Mouse (Mus musculus): Measurements from ENCODE around the gene Tacc2. TPM values are rescaled to one million over a fixed set of nuclear protein-coding genes. Genes with fewer than 3 reads are reported as not detected.
A peak's percentile ranks its signal among the peaks of the same experiment; 100 is the strongest.

Gene Tacc2
- polyA plus RNA-seq, 1 experiment from 2014 or later, result 45.2 TPM

- Histone ChIP-seq H3K4me3 (peak overlapping the region; percentile 91), H3K4me2 (peak overlapping the region; percentile 32; the same call in 1 of the 2 replicates), H3K9ac (no peak overlapping the region), H3K9me3 (replicated peaks) (no peaks in the 10 kb centered on the region), H3K36me3 (ENCODE audit: poor library complexity, severe bottlenecking) (peaks cover 22% of the 10 kb centered on the region), H3K27ac (no peak overlapping the region; the same call in 1 of the 2 replicates), H3K4me1 (peaks cover 25% of the 10 kb centered on the region), H3K27me3 (no peaks in the 10 kb centered on the region)
- WGBS, result 87% methylated on average over 12 of the region's 12 CpGs
- no peak for ATAC-seq
Observed at GRCm38 (mm10) chr7:130547635-130548175, 29.5 kb upstream of the Tacc2 start.

GRCm38 (mm10) chr7:130552780-130553179 is 24.5 kb upstream of the Tacc2 start:
- Histone ChIP-seq H3K9ac (no peak overlapping the region), H3K27me3 (0 out of 2 replicates have a peak, but pooled peaks cover 3% of the 10 kb centered on the region), H3K27ac (peak overlapping the region; percentile 22; the same call in 1 of the 2 replicates), H3K36me3 (ENCODE audit: poor library complexity, severe bottlenecking) (no peaks in the 10 kb centered on the region), H3K9me3 (replicated peaks) (no peaks in the 10 kb centered on the region), H3K4me3 (no peak overlapping the region), H3K4me1 (peaks cover 19% of the 10 kb centered on the region), H3K4me2 (no peak overlapping the region)
- ATAC-seq, result no peak
- WGBS, result 46% methylated on average over 5 of the region's 5 CpGs

DNA sequence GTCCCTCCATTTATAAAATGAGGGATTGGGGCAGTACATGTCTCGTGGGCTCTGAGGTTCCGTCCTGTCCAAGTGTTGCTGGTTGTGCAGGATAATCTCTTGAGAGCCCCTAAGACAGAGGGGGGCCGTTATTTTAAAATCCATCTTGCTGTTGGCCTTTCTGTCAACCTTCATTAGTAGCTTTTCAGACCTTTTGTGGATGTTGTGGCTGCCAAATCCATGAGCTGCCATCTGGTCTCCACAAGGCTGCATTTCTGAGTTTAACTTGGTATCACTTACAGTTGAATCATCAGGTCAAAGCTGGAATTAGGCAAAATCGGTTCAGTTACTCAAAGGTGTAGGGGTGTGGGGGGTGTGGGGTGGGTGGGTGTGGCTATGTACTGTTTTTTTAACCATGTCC is 23.9 kb upstream of the Tacc2 start:
- Histone ChIP-seq H3K4me2 (no peak overlapping the region), H3K27me3 (0 out of 2 replicates have a peak, but pooled peaks cover 3% of the 10 kb centered on the region), H3K9ac (no peak overlapping the region), H3K9me3 (replicated peaks) (no peaks in the 10 kb centered on the region), H3K4me3 (no peak overlapping the region), H3K27ac (no peak overlapping the region), H3K36me3 (ENCODE audit: poor library complexity, severe bottlenecking) (no peaks in the 10 kb centered on the region), H3K4me1 (peaks cover 19% of the 10 kb centered on the region)
- 60% methylated on average over 4 of the region's 4 CpGs for WGBS
- no peak for ATAC-seq

DNA sequence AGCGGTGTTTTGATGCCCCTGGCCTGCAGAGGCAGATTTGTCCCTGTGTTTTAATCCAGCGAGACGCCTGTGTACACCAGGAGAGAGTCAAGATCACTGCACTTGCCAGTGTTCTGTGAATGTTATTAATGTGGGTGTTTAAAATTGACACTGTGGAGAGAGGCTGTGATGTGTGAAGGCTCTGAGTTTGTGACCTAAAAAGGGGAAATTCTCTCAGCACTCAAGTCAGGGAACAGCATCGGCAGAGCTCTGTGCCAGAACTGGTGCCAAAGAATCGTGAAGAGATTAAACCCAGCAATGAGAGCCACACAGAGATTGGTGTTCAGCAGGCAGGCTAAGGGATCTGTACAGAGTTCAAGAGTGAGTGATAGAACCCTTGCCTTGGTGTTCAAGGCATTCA is 21.6 kb upstream of the Tacc2 start:
- Histone ChIP-seq H3K4me2 (no peak overlapping the region), H3K9me3 (replicated peaks) (no peaks in the 10 kb centered on the region), H3K27ac (no peak overlapping the region), H3K9ac (no peak overlapping the region), H3K4me1 (peaks cover 19% of the 10 kb centered on the region), H3K4me3 (no peak overlapping the region), H3K36me3 (ENCODE audit: poor library complexity, severe bottlenecking) (no peaks in the 10 kb centered on the region), H3K27me3 (0 out of 2 replicates have a peak, but pooled peaks cover 3% of the 10 kb centered on the region)
- 52% methylated on average over 5 of the region's 5 CpGs for WGBS
- ATAC-seq, result no peak

- Histone ChIP-seq H3K4me1 (peaks cover 9% of the 10 kb centered on the region), H3K27me3 (0 out of 2 replicates have a peak, but pooled peaks cover 3% of the 10 kb centered on the region), H3K36me3 (ENCODE audit: poor library complexity, severe bottlenecking) (no peaks in the 10 kb centered on the region), H3K4me3 (no peak overlapping the region), H3K27ac (no peak overlapping the region), H3K4me2 (no peak overlapping the region), H3K9ac (no peak overlapping the region), H3K9me3 (replicated peaks) (no peaks in the 10 kb centered on the region)
- WGBS, result 72% methylated on average over 4 of the region's 4 CpGs
- ATAC-seq, result no peak
Observed at GRCm38 (mm10) chr7:130558592-130558991, 18.6 kb upstream of the Tacc2 start.

GRCm38 (mm10) chr7:130560933-130561332 is 16.3 kb upstream of the Tacc2 start:
- Histone ChIP-seq H3K9ac (no peak overlapping the region), H3K4me1 (no peaks in the 10 kb centered on the region), H3K9me3 (replicated peaks) (no peaks in the 10 kb centered on the region), H3K4me3 (no peak overlapping the region), H3K27me3 (0 out of 2 replicates have a peak, but pooled peaks cover 3% of the 10 kb centered on the region), H3K36me3 (ENCODE audit: poor library complexity, severe bottlenecking) (no peaks in the 10 kb centered on the region), H3K4me2 (no peak overlapping the region), H3K27ac (no peak overlapping the region)
- 69% methylated on average over 1 of the region's 1 CpGs for WGBS
- ATAC-seq, result no peak

- no peaks in the 10 kb centered on the region for H3K27me3 ChIP-seq
- H3K9me3 ChIP-seq (replicated peaks), result no peaks in the 10 kb centered on the region
- H3K4me1 ChIP-seq, result no peaks in the 10 kb centered on the region
- H3K4me2 ChIP-seq, result no peak overlapping the region
- no peak overlapping the region for H3K9ac ChIP-seq
- 89% methylated on average over 4 of the region's 4 CpGs for WGBS
- no peak overlapping the region for H3K4me3 ChIP-seq
- no peaks in the 10 kb centered on the region for H3K36me3 ChIP-seq (ENCODE audit: poor library complexity, severe bottlenecking)
- no peak for ATAC-seq
- no peak overlapping the region for H3K27ac ChIP-seq
Observed at GRCm38 (mm10) chr7:130563276-130563675, 14.0 kb upstream of the Tacc2 start.

DNA sequence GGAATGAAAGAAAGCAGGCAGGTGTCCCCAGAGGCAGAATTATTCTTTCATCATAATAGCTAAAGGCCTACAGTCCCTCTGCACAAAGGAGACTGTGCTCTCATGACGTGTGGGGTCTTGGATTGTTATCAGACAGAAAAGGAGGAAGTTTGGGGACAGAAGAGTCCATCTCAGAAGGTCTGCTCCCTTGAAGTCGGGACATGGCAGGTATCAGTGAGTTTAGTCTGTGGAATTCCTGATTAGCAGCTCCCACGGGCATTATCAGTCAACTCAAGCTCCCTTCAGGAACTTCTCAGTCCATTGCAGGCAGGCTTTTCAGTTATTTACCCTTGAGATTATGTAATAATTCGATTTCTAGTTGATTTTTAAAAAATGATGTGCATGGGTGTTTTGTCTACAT is 13.4 kb upstream of the Tacc2 start:
- no peak for ATAC-seq
- WGBS, result 75% methylated on average over 4 of the region's 4 CpGs
- H3K9ac ChIP-seq, result no peak overlapping the region
- no peaks in the 10 kb centered on the region for H3K27me3 ChIP-seq
- H3K27ac ChIP-seq, result no peak overlapping the region
- H3K4me3 ChIP-seq, result no peak overlapping the region
- no peaks in the 10 kb centered on the region for H3K36me3 ChIP-seq (ENCODE audit: poor library complexity, severe bottlenecking)
- H3K4me1 ChIP-seq, result no peaks in the 10 kb centered on the region
- H3K4me2 ChIP-seq, result no peak overlapping the region
- no peaks in the 10 kb centered on the region for H3K9me3 ChIP-seq (replicated peaks)

GRCm38 (mm10) chr7:130564596-130564995 is 12.6 kb upstream of the Tacc2 start:
- no peak overlapping the region for H3K4me3 ChIP-seq
- no peak overlapping the region for H3K4me2 ChIP-seq
- no peak for ATAC-seq
- no peak overlapping the region for H3K27ac ChIP-seq
- no peaks in the 10 kb centered on the region for H3K27me3 ChIP-seq
- no peaks in the 10 kb centered on the region for H3K4me1 ChIP-seq
- H3K9ac ChIP-seq, result no peak overlapping the region
- no peaks in the 10 kb centered on the region for H3K9me3 ChIP-seq (replicated peaks)
- 64% methylated on average over 3 of the region's 3 CpGs for WGBS
- no peaks in the 10 kb centered on the region for H3K36me3 ChIP-seq (ENCODE audit: poor library complexity, severe bottlenecking)

- no peak for ATAC-seq
- no peaks in the 10 kb centered on the region for H3K27me3 ChIP-seq
- no peaks in the 10 kb centered on the region for H3K36me3 ChIP-seq (ENCODE audit: poor library complexity, severe bottlenecking)
- H3K4me2 ChIP-seq, result no peak overlapping the region
- no peak overlapping the region for H3K27ac ChIP-seq
- no peak overlapping the region for H3K4me3 ChIP-seq
- WGBS, result 87% methylated on average over 9 of the region's 9 CpGs
- H3K9ac ChIP-seq, result no peak overlapping the region
- H3K9me3 ChIP-seq (replicated peaks), result no peaks in the 10 kb centered on the region
- H3K4me1 ChIP-seq, result peaks cover 16% of the 10 kb centered on the region
Observed at GRCm38 (mm10) chr7:130568783-130569436, 8.3 kb upstream of the Tacc2 start.

DNA sequence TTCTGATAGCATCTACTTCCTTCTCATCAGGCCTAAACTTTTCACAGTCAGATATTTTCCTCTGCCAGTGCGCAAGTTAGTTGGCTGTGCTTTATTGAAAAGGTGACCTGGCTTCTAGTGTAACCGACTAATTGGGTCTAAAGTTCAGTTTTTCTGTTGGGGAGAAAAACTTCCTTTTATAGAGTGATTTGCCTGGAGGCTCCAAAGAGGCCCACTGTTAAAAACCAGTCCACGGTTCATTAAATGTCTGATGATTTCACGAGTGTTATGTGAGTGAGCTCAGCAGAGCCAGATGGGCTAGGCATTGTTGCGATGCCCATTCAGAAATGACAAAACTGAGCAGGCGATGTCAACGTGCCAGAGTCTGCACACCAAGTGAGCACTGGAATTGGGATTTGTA is 6.8 kb upstream of the Tacc2 start:
- Histone ChIP-seq H3K4me1 (peaks cover 21% of the 10 kb centered on the region), H3K4me2 (no peak overlapping the region), H3K4me3 (no peak overlapping the region), H3K27me3 (no peaks in the 10 kb centered on the region), H3K36me3 (ENCODE audit: poor library complexity, severe bottlenecking) (no peaks in the 10 kb centered on the region), H3K27ac (peak overlapping the region; percentile 66), H3K9ac (no peak overlapping the region), H3K9me3 (replicated peaks) (no peaks in the 10 kb centered on the region)
- WGBS, result 17% methylated on average over 7 of the region's 7 CpGs
- ATAC-seq, result peak; percentile 70

GRCm38 (mm10) chr7:130572821-130573220 is 4.4 kb upstream of the Tacc2 start, which contains the start of gene Nsmce4a:
Gene Nsmce4a, minus strand, starts transcription at chr7:130573118.
- no peaks in the 10 kb centered on the region for H3K9me3 ChIP-seq (replicated peaks)
- H3K4me1 ChIP-seq, result peaks cover 38% of the 10 kb centered on the region
- H3K27me3 ChIP-seq, result no peaks in the 10 kb centered on the region
- H3K4me3 ChIP-seq, result no peak within 1 kb of the TSS
- H3K4me2 ChIP-seq, result no peak within 1 kb of the TSS
- 87% methylated on average over 8 of the region's 11 CpGs for WGBS
- ATAC-seq, result no peak
- no peaks in the 10 kb centered on the region for H3K36me3 ChIP-seq (ENCODE audit: poor library complexity, severe bottlenecking)
- H3K27ac ChIP-seq, result 0 out of 2 replicates have a peak within 1 kb of the TSS, but pooled peaks have one; percentile 63
- H3K9ac ChIP-seq, result no peak within 1 kb of the TSS

Data from forebrain, embryonic 13.5 days (tissue).